Mouse (Mus musculus) mesoderm, embryonic 11.5 days (tissue): Measurements from ENCODE around the gene Frmd8.

Experiments
- DNase-seq: peaks from one replicate; pipeline ENCODE4 v3.0.0-alpha.2; 2012; ENCODE audit warnings: low read depth, low spot score

The Frmd8 gene

GRCm38 (mm10) chr19:5849843-5850527, 25.1 kb downstream of the Frmd8 start:
- DNase-seq, result peak; percentile 93

GRCm38 (mm10) chr19:5848826-5849672, 26.0 kb downstream of the Frmd8 start:
- peak; percentile 58 for DNase-seq

- DNase-seq, result peak; percentile 28
Observed at GRCm38 (mm10) chr19:5848032-5848825, 26.8 kb downstream of the Frmd8 start.

GRCm38 (mm10) chr19:5847306-5847796, 27.7 kb downstream of the Frmd8 start:
- no peak for DNase-seq

GRCm38 (mm10) chr19:5846557-5847305, 28.3 kb downstream of the Frmd8 start:
- peak; percentile 91 for DNase-seq

- peak; percentile 41 for DNase-seq
Observed at GRCm38 (mm10) chr19:5846154-5846553, 28.9 kb downstream of the Frmd8 start.

- DNase-seq, result peak; percentile 96
Observed at GRCm38 (mm10) chr19:5845319-5846135, 29.5 kb downstream of the Frmd8 start.

- DNase-seq, result no peak
Observed at GRCm38 (mm10) chr19:5844831-5845318, 30.2 kb downstream of the Frmd8 start.

- no peak for DNase-seq
Observed at GRCm38 (mm10) chr19:5843781-5844691, 31.0 kb downstream of the Frmd8 start.

- no peak for DNase-seq
Observed at GRCm38 (mm10) chr19:5842785-5843730, 32.0 kb downstream of the Frmd8 start.

GRCm38 (mm10) chr19:5841999-5842784, 32.9 kb downstream of the Frmd8 start:
- peak; percentile 56 for DNase-seq

GRCm38 (mm10) chr19:5841389-5841946, 33.6 kb downstream of the Frmd8 start:
- no peak for DNase-seq

GRCm38 (mm10) chr19:5840890-5841388, 34.1 kb downstream of the Frmd8 start:
- no peak for DNase-seq

GRCm38 (mm10) chr19:5840086-5840889, 34.8 kb downstream of the Frmd8 start:
- no peak for DNase-seq

- no peak for DNase-seq
Observed at GRCm38 (mm10) chr19:5839317-5840085, 35.6 kb downstream of the Frmd8 start.
